8 mouse cellular contexts compared by ENCODE assay signal in the genomic region with DNA sequence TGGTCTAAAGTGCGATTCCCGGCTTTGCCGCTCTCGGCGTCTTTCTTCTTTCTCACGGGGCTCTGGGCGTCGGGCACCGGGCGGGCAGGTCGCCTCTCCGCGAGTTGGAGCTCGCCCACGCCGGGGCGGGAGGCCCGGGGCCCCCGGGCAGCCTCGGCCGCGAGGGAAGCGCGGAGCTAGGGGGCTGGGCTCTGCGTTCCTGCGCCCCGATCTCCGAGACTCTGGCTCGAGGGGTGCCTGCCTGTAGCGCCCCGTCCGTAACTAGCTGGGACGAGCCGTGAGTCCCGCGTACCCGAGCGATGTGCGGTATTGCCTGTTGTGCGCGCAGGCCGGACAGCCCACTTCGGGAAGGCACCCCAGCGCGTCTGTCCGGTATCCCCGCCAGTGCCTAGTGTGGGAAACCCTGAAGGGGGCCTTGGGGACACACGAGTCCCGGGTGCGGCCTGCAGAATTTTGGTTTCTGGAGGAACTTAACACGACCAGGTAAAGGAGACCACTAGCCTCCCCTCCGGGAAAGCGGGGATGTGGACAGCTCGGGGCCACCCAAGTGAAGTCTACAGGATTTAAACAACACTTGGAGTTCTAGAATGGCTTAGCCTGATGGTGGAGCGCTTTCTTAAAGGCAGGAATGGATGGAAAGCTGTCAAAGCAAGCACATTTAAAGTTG. TPM values are rescaled to one million over a fixed set of nuclear protein-coding genes. Genes with fewer than 3 reads are reported as not detected.
A peak's percentile ranks its signal among the peaks of the same experiment; 100 is the strongest.
DNase-seq lines count a peak whose midpoint lies in the region; ATAC-seq and TF ChIP-seq lines count a peak whose summit lies in the region.

No protein-coding gene starts in this region.

- no peaks in the 10 kb centered on the region for H3K36me3 ChIP-seq in kidney, embryonic 15.5 days
- no peaks in the 10 kb centered on the region for H3K36me3 ChIP-seq in embryonic facial prominence, embryonic 13.5 days
- no peaks in the 10 kb centered on the region for H3K36me3 ChIP-seq in limb, embryonic 14.5 days (ENCODE audit: control insufficient read depth, insufficient read depth, low read length)
- H3K36me3 ChIP-seq in midbrain, embryonic 14.5 days (ENCODE audit: control insufficient read depth, insufficient read depth, low read length), result no peaks in the 10 kb centered on the region

- TF ChIP-seq CTCF in Patski (IDR thresholded peaks at IDR 0.05), result peak; percentile 97

- ATAC-seq in kidney, embryonic 15.5 days (replicated peaks; ENCODE audit: low FRiP score), result peak; percentile 67; the same call in 1 of the 2 replicates
- ATAC-seq in Patski, result peak; percentile 25
- peak; percentile 54 for ATAC-seq in embryonic facial prominence, embryonic 13.5 days (ENCODE audit: insufficient number of reproducible peaks, insufficient read depth, low FRiP score, low TSS enrichment, low read depth)
- ATAC-seq in hematopoietic stem cell, adult 5-6 weeks (replicated peaks in 1 of 2; ENCODE audit: insufficient read depth in 1 of 2, low FRiP score in 2 of 2, low TSS enrichment in 1 of 2, low read depth in 1 of 2, poor library complexity in 2 of 2, severe bottlenecking in 2 of 2), result peak; percentile 26 to 38
- ATAC-seq in limb, embryonic 14.5 days (ENCODE audit: low FRiP score, low read depth), result peak; percentile 31
- ATAC-seq in midbrain, embryonic 14.5 days (ENCODE audit: low FRiP score, low TSS enrichment), result peak; percentile 66

- H3K4me1 ChIP-seq in kidney, embryonic 15.5 days, result peaks cover 35% of the 10 kb centered on the region
- peaks cover 44% of the 10 kb centered on the region for H3K4me1 ChIP-seq in embryonic facial prominence, embryonic 13.5 days
- H3K4me1 ChIP-seq in limb, embryonic 14.5 days (ENCODE audit: control insufficient read depth, insufficient read depth, low read length), result peaks cover 37% of the 10 kb centered on the region
- peaks cover 19% of the 10 kb centered on the region for H3K4me1 ChIP-seq in midbrain, embryonic 14.5 days (ENCODE audit: control insufficient read depth, insufficient read depth, low read length)

- peak overlapping the region; percentile 81 for H3K4me2 ChIP-seq in kidney, embryonic 15.5 days
- H3K4me2 ChIP-seq in embryonic facial prominence, embryonic 13.5 days, result peak overlapping the region; percentile 81
- H3K4me2 ChIP-seq in limb, embryonic 14.5 days (replicated peaks; ENCODE audit: low read depth, low read length, severe bottlenecking), result peak overlapping the region; percentile 72
- peak overlapping the region; percentile 80 for H3K4me2 ChIP-seq in midbrain, embryonic 14.5 days (ENCODE audit: low read length)

- H3K9ac ChIP-seq in kidney, embryonic 15.5 days, result peak overlapping the region; percentile 88
- peak overlapping the region; percentile 98 for H3K9ac ChIP-seq in embryonic facial prominence, embryonic 13.5 days
- H3K9ac ChIP-seq in limb, embryonic 14.5 days (ENCODE audit: low read depth, low read length, severe bottlenecking), result peak overlapping the region; percentile 95
- peak overlapping the region; percentile 68 for H3K9ac ChIP-seq in midbrain, embryonic 14.5 days (replicated peaks; ENCODE audit: low read length)

- CTCF ChIA-PET in Patski (lab: Charles Lee), result interaction anchor here (1.0 to 1.3 kb wide), 3 partner anchors 84 to 311 kb away, joined by 3 to 5 read pairs (median 4); no protein-coding TSS in a partner anchor

- H3K4me3 ChIP-seq in kidney, embryonic 15.5 days (replicated peaks), result peak overlapping the region; percentile 88
- H3K4me3 ChIP-seq in embryonic facial prominence, embryonic 13.5 days, result peak overlapping the region; percentile 84
- H3K4me3 ChIP-seq in limb, embryonic 14.5 days (replicated peaks; ENCODE audit: low read length), result peak overlapping the region; percentile 91
- H3K4me3 ChIP-seq in midbrain, embryonic 14.5 days (replicated peaks; ENCODE audit: low read depth, low read length), result peak overlapping the region; percentile 67

- 0% methylated on average over 55 of the region's 55 CpGs for WGBS in kidney, embryonic 15.5 days
- under 1% methylated on average over 54 of the region's 55 CpGs for WGBS in embryonic facial prominence, embryonic 13.5 days
- WGBS in limb, embryonic 14.5 days, result under 1% methylated on average over 35 of the region's 55 CpGs
- under 1% methylated on average over 55 of the region's 55 CpGs for WGBS in midbrain, embryonic 14.5 days

- POLR2A ChIA-PET in Patski (lab: Charles Lee), result interaction anchor here (0.6 to 1.4 kb wide), 4 partner anchors 28 to 98 kb away, joined by 3 to 4 read pairs (median 3); no protein-coding TSS in a partner anchor

- in situ Hi-C loops in Patski (cut with MboI; ENCODE audit: low pct_unique_long_range_greater_than_20kb), result loop anchor here (5.0 to 10.0 kb wide), 2 partner anchors 82 to 121 kb away; no protein-coding TSS in a partner anchor

- no peak for TF ChIP-seq POLR2A in limb, embryonic 14.5 days (IDR thresholded peaks at IDR 0.05; ENCODE audit: borderline replicate concordance, extremely low read depth, insufficient read depth, insufficient read length)

- peak overlapping the region; percentile 98 for H3K27ac ChIP-seq in kidney, embryonic 15.5 days
- peak overlapping the region; percentile 100 for H3K27ac ChIP-seq in embryonic facial prominence, embryonic 13.5 days
- peak overlapping the region; percentile 99 for H3K27ac ChIP-seq in limb, embryonic 14.5 days (replicated peaks; ENCODE audit: low read depth, low read length)
- peak overlapping the region; percentile 88 for H3K27ac ChIP-seq in midbrain, embryonic 14.5 days (replicated peaks; ENCODE audit: low read depth, low read length)

- no peaks in the 10 kb centered on the region for H3K27me3 ChIP-seq in kidney, embryonic 15.5 days
- no peaks in the 10 kb centered on the region for H3K27me3 ChIP-seq in Patski
- H3K27me3 ChIP-seq in embryonic facial prominence, embryonic 13.5 days, result no peaks in the 10 kb centered on the region
- H3K27me3 ChIP-seq in limb, embryonic 14.5 days (ENCODE audit: control insufficient read depth, insufficient read depth, low read length), result no peaks in the 10 kb centered on the region
- no peaks in the 10 kb centered on the region for H3K27me3 ChIP-seq in midbrain, embryonic 14.5 days (ENCODE audit: control insufficient read depth, insufficient read depth, low read length)

- no peak for DNase-seq in kidney, adult 8-10 months
- DNase-seq in Patski (ENCODE audit: low read depth, low spot score), result no peak
- DNase-seq in limb, embryonic 14.5 days (ENCODE audit: low spot score), result peak; percentile 33
- DNase-seq in midbrain, embryonic 14.5 days, result peak; percentile 74
- no peak for DNase-seq in spleen, postnatal 14 days (ENCODE audit: low spot score in 2 of 2)

- no peaks in the 10 kb centered on the region for H3K9me3 ChIP-seq in kidney, embryonic 15.5 days (replicated peaks)
- H3K9me3 ChIP-seq in embryonic facial prominence, embryonic 13.5 days, result no peaks in the 10 kb centered on the region
- no peaks in the 10 kb centered on the region for H3K9me3 ChIP-seq in limb, embryonic 14.5 days (ENCODE audit: control insufficient read depth, low read length)
- no peaks in the 10 kb centered on the region for H3K9me3 ChIP-seq in midbrain, embryonic 14.5 days (ENCODE audit: control insufficient read depth, low read length)

RNA-seq across cellular contexts. Expression of gene Frmd6, which starts 0.5 kb away (rescaled TPM):
- 19.4 and 19.9 TPM in 2 replicates for polyA plus RNA-seq in kidney, embryonic 15.5 days (2015; fragmentation: Nextera tagmentation; extraction: Ambion mirVana)
- 79.3 TPM for polyA plus RNA-seq in Patski (2021)
- polyA plus RNA-seq in embryonic facial prominence, embryonic 13.5 days (2015; fragmentation: Nextera tagmentation; extraction: Ambion mirVana), result 70.6 and 72.0 TPM in 2 replicates
- 22.0 and 31.8 TPM in 2 replicates for total RNA-seq in hematopoietic stem cell, adult 5-6 weeks (2017)
- polyA plus RNA-seq in limb, embryonic 14.5 days (2012; rRNA removed), result 48.6 and 49.8 TPM in 2 replicates
- polyA plus RNA-seq in limb, embryonic 14.5 days (2014; fragmentation: Nextera tagmentation; extraction: Ambion mirVana), result 64.9 and 67.1 TPM in 2 replicates
- 5.9 and 11.0 TPM in 2 replicates for polyA plus RNA-seq in midbrain, embryonic 14.5 days (2014; fragmentation: Nextera tagmentation; extraction: Ambion mirVana)

Comparison
In these comparisons a context has a peak if more than half of its experiments do, and no peak if none do; other contexts are left out.
1. DNase-seq: peak in limb, embryonic 14.5 days (single experiment) and midbrain, embryonic 14.5 days (single experiment); none in kidney, adult 8-10 months (0 of 2), Patski (single experiment) and spleen, postnatal 14 days (0 of 2).
2. Peak in every context shown above with its lines, with median percentiles within 50 percentile points of each other: ATAC-seq, H3K27ac ChIP-seq, H3K4me2 ChIP-seq, H3K4me3 ChIP-seq and H3K9ac ChIP-seq.